Mouse (Mus musculus): ENCODE results near the gene Slfn5. TPM values are rescaled to one million over a fixed set of nuclear protein-coding genes. Genes with fewer than 3 reads are reported as not detected.
"Not testable (repeated sequence)": the region's sequence is repeated elsewhere in the genome, so short reads cannot be mapped to it uniquely, and the experiment has no call there.

The Slfn5 gene
- 10 to 100 TPM; 20.4 to 20.5 TPM for total RNA-seq (2021)
- long read RNA-seq, experiment 1, partial matches to known transcripts: 0 of 14 reads
- long read RNA-seq, experiment 1, other reads (novel, unspliced or antisense): 14 of 14 reads
- long read RNA-seq, experiment 2, partial matches to known transcripts: 0 of 17 reads
- long read RNA-seq, experiment 2, other reads (novel, unspliced or antisense): 17 of 17 reads

- DNase-seq: peak; percentile 37 to 52
- intact Hi-C loops (cut with DNase I): no loop called here
These were observed at the start of gene Slfn5 for GRCm38 (mm10) chr11:82950736-82951481. Gene Slfn5 (plus strand): TSS chr11:82951349.

GRCm38 (mm10) chr11:82901606-82902310, 49.4 kb upstream of the Slfn5 start:
- intact Hi-C loops (cut with DNase I): no loop called here
- DNase-seq: no peak

GRCm38 (mm10) chr11:82904952-82905351, 46.2 kb upstream of the Slfn5 start:
- intact Hi-C loops (cut with DNase I): no loop called here
- no peak for DNase-seq

- intact Hi-C loops (cut with DNase I): no loop called here
- no peak for DNase-seq
These were observed 45.3 kb upstream of the Slfn5 start for GRCm38 (mm10) chr11:82905816-82906215.

- DNase-seq: peak; percentile 89 to 91
- intact Hi-C loops (cut with DNase I): no loop called here
These were observed 43.2 kb upstream of the Slfn5 start, which contains the start of gene Nle1 for GRCm38 (mm10) chr11:82907651-82908607. Gene Nle1 (minus strand): TSS chr11:82908411.

GRCm38 (mm10) chr11:82908608-82908989, 42.5 kb upstream of the Slfn5 start:
- intact Hi-C loops (cut with DNase I): no loop called here
- DNase-seq: no peak

- intact Hi-C loops (cut with DNase I): no loop called here
- no peak for DNase-seq
These were observed 40.9 kb upstream of the Slfn5 start, which contains the start of gene Unc45b for GRCm38 (mm10) chr11:82910250-82910649. Gene Unc45b (plus strand): TSS chr11:82910550.

- DNase-seq: peak; percentile 44 to 63
- intact Hi-C loops (cut with DNase I): no loop called here
These were observed 40.3 kb upstream of the Slfn5 start for GRCm38 (mm10) chr11:82910679-82911389.

GRCm38 (mm10) chr11:82914711-82915352, 36.3 kb upstream of the Slfn5 start:
- DNase-seq: peak; percentile 47 to 70
- intact Hi-C loops (cut with DNase I): loop anchor here (2.0 kb wide), 1 partner anchor 44 kb away; no protein-coding TSS in a partner anchor

- intact Hi-C loops (cut with DNase I): no loop called here
- no peak for DNase-seq
These were observed 30.4 kb upstream of the Slfn5 start for GRCm38 (mm10) chr11:82920768-82921167.

GRCm38 (mm10) chr11:82921691-82922090, 29.5 kb upstream of the Slfn5 start:
- no peak for DNase-seq
- intact Hi-C loops (cut with DNase I): no loop called here

GRCm38 (mm10) chr11:82923910-82924309, 27.2 kb upstream of the Slfn5 start:
- intact Hi-C loops (cut with DNase I): not testable (repeated sequence)

GRCm38 (mm10) chr11:82928897-82929632, 22.1 kb upstream of the Slfn5 start:
- intact Hi-C loops (cut with DNase I): no loop called here
- no peak for DNase-seq

More at GRCm38 (mm10) chr11:82923910-82924309, 27.2 kb upstream of the Slfn5 start:
- not testable (repeated sequence) for DNase-seq

GRCm38 (mm10) chr11:82929633-82929950, 21.6 kb upstream of the Slfn5 start:
- intact Hi-C loops (cut with DNase I): no loop called here
- DNase-seq: no peak

GRCm38 (mm10) chr11:82930391-82930955, 20.7 kb upstream of the Slfn5 start:
- DNase-seq; intact Hi-C loops (cut with DNase I): not testable (repeated sequence)

- intact Hi-C loops (cut with DNase I); DNase-seq: not testable (repeated sequence)
These were observed 20.0 kb upstream of the Slfn5 start for GRCm38 (mm10) chr11:82931161-82931560.

- not testable (repeated sequence) for DNase-seq
These were observed 19.3 kb upstream of the Slfn5 start for GRCm38 (mm10) chr11:82931671-82932450.

More at GRCm38 (mm10) chr11:82931671-82932450, 19.3 kb upstream of the Slfn5 start:
- intact Hi-C loops (cut with DNase I): not testable (repeated sequence)

Measured in gastrocnemius, postnatal 36 days (tissue).